Comparison of ENCODE assay signal across 8 mouse cellular contexts in the genomic region with DNA sequence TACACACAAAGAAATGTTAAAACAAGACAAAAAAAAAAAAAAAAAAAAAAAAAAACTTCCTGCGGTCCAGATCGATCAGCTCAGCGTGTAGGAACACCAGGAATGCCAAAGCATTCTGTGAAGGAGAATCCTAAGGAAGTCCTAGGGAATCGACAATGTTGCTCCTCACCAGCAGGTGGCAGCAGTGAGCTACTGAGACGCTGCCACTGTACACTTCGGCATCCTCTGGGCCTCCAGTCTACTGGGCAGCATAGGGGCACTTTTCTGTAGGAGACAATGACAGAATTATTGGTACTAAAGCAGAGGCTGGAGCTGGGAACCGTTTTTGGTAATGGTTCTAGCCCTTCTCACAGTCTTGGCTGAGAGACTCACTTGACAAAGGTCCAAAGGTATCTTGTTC. TPM values are rescaled to one million over a fixed set of nuclear protein-coding genes. Genes with fewer than 3 reads are reported as not detected.
DNase-seq lines count a peak whose midpoint lies in the region; ATAC-seq lines count a peak whose summit lies in the region.

No protein-coding gene starts in this region.

- ATAC-seq in heart, embryonic 12.5 days (ENCODE audit: insufficient number of reproducible peaks, low FRiP score), result peak; percentile 37; the same call in 1 of the 2 replicates
- peak; percentile 54; the same call in 1 of the 2 replicates for ATAC-seq in kidney, embryonic 15.5 days (replicated peaks; ENCODE audit: low FRiP score)
- ATAC-seq in limb, embryonic 15.5 days (ENCODE audit: insufficient number of reproducible peaks, low FRiP score, low TSS enrichment, low read depth), result peak; percentile 65; the same call in 1 of the 2 replicates
- peak; percentile 83 for ATAC-seq in monocyte, adult 5-6 weeks (replicated peaks; ENCODE audit: insufficient number of reproducible peaks, low FRiP score, low TSS enrichment, poor library complexity, severe bottlenecking)

- no peak overlapping the region for H3K9ac ChIP-seq in heart, embryonic 12.5 days
- H3K9ac ChIP-seq in kidney, embryonic 15.5 days, result no peak overlapping the region
- H3K9ac ChIP-seq in limb, embryonic 15.5 days, result no peak overlapping the region

- H3K9me3 ChIP-seq in heart, embryonic 12.5 days (replicated peaks), result no peaks in the 10 kb centered on the region
- no peaks in the 10 kb centered on the region for H3K9me3 ChIP-seq in kidney, embryonic 15.5 days (replicated peaks)
- H3K9me3 ChIP-seq in limb, embryonic 15.5 days, result no peaks in the 10 kb centered on the region

- DNase-seq in CD4-positive helper T cell, adult 2 months (ENCODE audit: low read depth, low spot score), result peak; percentile 71
- peak; percentile 89 for DNase-seq in brain, adult 2 months (ENCODE audit: low read depth, low spot score)
- DNase-seq in fibroblast of lung, adult 2 months (ENCODE audit: low read depth), result peak; percentile 46
- DNase-seq in spleen, postnatal 14 days (ENCODE audit: low spot score in 2 of 2), result peak; percentile 44 to 74

- H3K4me3 ChIP-seq in heart, embryonic 12.5 days, result no peak overlapping the region
- H3K4me3 ChIP-seq in kidney, embryonic 15.5 days (replicated peaks), result no peak overlapping the region
- no peak overlapping the region for H3K4me3 ChIP-seq in limb, embryonic 15.5 days

- peaks cover 11% of the 10 kb centered on the region for H3K4me1 ChIP-seq in heart, embryonic 12.5 days (replicated peaks)
- H3K4me1 ChIP-seq in kidney, embryonic 15.5 days, result peaks cover 25% of the 10 kb centered on the region
- peaks cover 19% of the 10 kb centered on the region for H3K4me1 ChIP-seq in limb, embryonic 15.5 days

- H3K4me2 ChIP-seq in heart, embryonic 12.5 days, result no peak overlapping the region
- no peak overlapping the region for H3K4me2 ChIP-seq in kidney, embryonic 15.5 days
- no peak overlapping the region for H3K4me2 ChIP-seq in limb, embryonic 15.5 days

- no peaks in the 10 kb centered on the region for H3K36me3 ChIP-seq in heart, embryonic 12.5 days
- no peaks in the 10 kb centered on the region for H3K36me3 ChIP-seq in kidney, embryonic 15.5 days
- no peaks in the 10 kb centered on the region for H3K36me3 ChIP-seq in limb, embryonic 15.5 days

- 1% methylated on average over 7 of the region's 7 CpGs for WGBS in heart, embryonic 12.5 days
- WGBS in kidney, embryonic 15.5 days, result 5% methylated on average over 7 of the region's 7 CpGs
- 2% methylated on average over 7 of the region's 7 CpGs for WGBS in limb, embryonic 15.5 days

- no peaks in the 10 kb centered on the region for H3K27me3 ChIP-seq in heart, embryonic 12.5 days (replicated peaks)
- no peaks in the 10 kb centered on the region for H3K27me3 ChIP-seq in kidney, embryonic 15.5 days
- no peaks in the 10 kb centered on the region for H3K27me3 ChIP-seq in limb, embryonic 15.5 days

- no peak overlapping the region for H3K27ac ChIP-seq in heart, embryonic 12.5 days (ENCODE audit: poor library complexity, severe bottlenecking)
- H3K27ac ChIP-seq in kidney, embryonic 15.5 days, result no peak overlapping the region
- no peak overlapping the region for H3K27ac ChIP-seq in limb, embryonic 15.5 days

RNA-seq across cellular contexts. Expression of gene Sp7, which starts 14.6 kb away (rescaled TPM):
- 0.34 and 0.58 TPM in 2 replicates for polyA plus RNA-seq in heart, embryonic 12.5 days (2016; fragmentation: Nextera tagmentation; extraction: Ambion mirVana)
- polyA plus RNA-seq in kidney, embryonic 15.5 days (2015; fragmentation: Nextera tagmentation; extraction: Ambion mirVana), result 1.3 and 5.9 TPM in 2 replicates
- 12.6 and 18.1 TPM in 2 replicates for polyA plus RNA-seq in limb, embryonic 15.5 days (2015; fragmentation: Nextera tagmentation; extraction: Ambion mirVana)
- not detected in 3 replicates for total RNA-seq in monocyte, adult 5-6 weeks (2017)

RNA-seq across cellular contexts. Expression of gene Sp1, which starts 24.4 kb away (rescaled TPM):
- 6.9 and 7.3 TPM in 2 replicates for polyA plus RNA-seq in heart, embryonic 12.5 days (2016; fragmentation: Nextera tagmentation; extraction: Ambion mirVana)
- polyA plus RNA-seq in kidney, embryonic 15.5 days (2015; fragmentation: Nextera tagmentation; extraction: Ambion mirVana), result 10.8 and 11.1 TPM in 2 replicates
- 9.3 and 11.1 TPM in 2 replicates for polyA plus RNA-seq in limb, embryonic 15.5 days (2015; fragmentation: Nextera tagmentation; extraction: Ambion mirVana)
- total RNA-seq in monocyte, adult 5-6 weeks (2017), result 66.1 to 99.7 TPM (median 74.8 TPM) in 3 replicates

RNA-seq across cellular contexts. Expression of gene Aaas, which starts 31.0 kb away (rescaled TPM):
- 53.8 and 55.8 TPM in 2 replicates for polyA plus RNA-seq in heart, embryonic 12.5 days (2016; fragmentation: Nextera tagmentation; extraction: Ambion mirVana)
- 83.2 and 83.7 TPM in 2 replicates for polyA plus RNA-seq in kidney, embryonic 15.5 days (2015; fragmentation: Nextera tagmentation; extraction: Ambion mirVana)
- 61.3 and 62.0 TPM in 2 replicates for polyA plus RNA-seq in limb, embryonic 15.5 days (2015; fragmentation: Nextera tagmentation; extraction: Ambion mirVana)
- 16.5 to 50.9 TPM (median 46.2 TPM) in 3 replicates for total RNA-seq in monocyte, adult 5-6 weeks (2017)

RNA-seq across cellular contexts. Expression of gene Myg1, which starts 50.1 kb away (rescaled TPM):
- polyA plus RNA-seq in heart, embryonic 12.5 days (2016; fragmentation: Nextera tagmentation; extraction: Ambion mirVana), result 58.8 and 60.7 TPM in 2 replicates
- polyA plus RNA-seq in kidney, embryonic 15.5 days (2015; fragmentation: Nextera tagmentation; extraction: Ambion mirVana), result 106 and 122 TPM in 2 replicates
- 81.8 and 86.3 TPM in 2 replicates for polyA plus RNA-seq in limb, embryonic 15.5 days (2015; fragmentation: Nextera tagmentation; extraction: Ambion mirVana)
- 20.0 to 37.9 TPM (median 27.2 TPM) in 3 replicates for total RNA-seq in monocyte, adult 5-6 weeks (2017)

RNA-seq across cellular contexts. Expression of gene Pfdn5, which starts 55.7 kb away (rescaled TPM):
- 267 and 273 TPM in 2 replicates for polyA plus RNA-seq in heart, embryonic 12.5 days (2016; fragmentation: Nextera tagmentation; extraction: Ambion mirVana)
- polyA plus RNA-seq in kidney, embryonic 15.5 days (2015; fragmentation: Nextera tagmentation; extraction: Ambion mirVana), result 382 and 393 TPM in 2 replicates
- polyA plus RNA-seq in limb, embryonic 15.5 days (2015; fragmentation: Nextera tagmentation; extraction: Ambion mirVana), result 314 and 380 TPM in 2 replicates
- 576 to 776 TPM (median 626 TPM) in 3 replicates for total RNA-seq in monocyte, adult 5-6 weeks (2017)
